Mouse (Mus musculus) gastrocnemius, adult 18-20 months (tissue): ENCODE results near the gene Zfp287. TPM values are rescaled to one million over a fixed set of nuclear protein-coding genes. Genes with fewer than 3 reads are reported as not detected.
A peak's percentile ranks its signal among the peaks of the same experiment; 100 is the strongest.

Experiments used
- DNase-seq: peaks from one replicate; pipeline ENCODE4 v3.0.0; 2021; ENCODE audit warnings: low spot score
- total RNA-seq, 2 experiments: library from RNA; stranded (reverse); gene quantifications; 2 replicates each; pipeline ENCODE4 v1.2.3; 2021

Gene Zfp287
- total RNA-seq, 2 experiments from 2014 or later: 0.96 to 1.3 TPM

- no peak for DNase-seq
Observed at GRCm38 (mm10) chr11:62701218-62701617, 30.5 kb downstream of the Zfp287 start.

GRCm38 (mm10) chr11:62699749-62700148 lies 32.0 kb downstream of the Zfp287 start:
- no peak for DNase-seq

- no peak for DNase-seq
Observed at GRCm38 (mm10) chr11:62695126-62695525, 36.6 kb downstream of the Zfp287 start.

GRCm38 (mm10) chr11:62693299-62694184 lies 38.2 kb downstream of the Zfp287 start:
- DNase-seq: peak; percentile 8

- no peak for DNase-seq
Observed at GRCm38 (mm10) chr11:62691592-62691991, 40.1 kb downstream of the Zfp287 start.

GRCm38 (mm10) chr11:62679954-62680353 lies 51.8 kb downstream of the Zfp287 start:
- DNase-seq: no peak

- no peak for DNase-seq
Observed at GRCm38 (mm10) chr11:62678778-62679354, 52.8 kb downstream of the Zfp287 start.

- DNase-seq: no peak
Observed at GRCm38 (mm10) chr11:62676290-62676596, 55.5 kb downstream of the Zfp287 start.

- peak; percentile 79 for DNase-seq
Observed at GRCm38 (mm10) chr11:62675480-62676289, 56.0 kb downstream of the Zfp287 start.

GRCm38 (mm10) chr11:62670006-62670405 lies 61.7 kb downstream of the Zfp287 start:
- DNase-seq: no peak

- DNase-seq: no peak
Observed at GRCm38 (mm10) chr11:62669471-62669870, 62.2 kb downstream of the Zfp287 start.

- DNase-seq: no peak
Observed at GRCm38 (mm10) chr11:62668986-62669385, 62.7 kb downstream of the Zfp287 start.

- no peak for DNase-seq
Observed at GRCm38 (mm10) chr11:62664250-62664649, 67.5 kb downstream of the Zfp287 start.

GRCm38 (mm10) chr11:62660885-62661284 lies 70.8 kb downstream of the Zfp287 start:
- DNase-seq: no peak

GRCm38 (mm10) chr11:62652080-62652479 lies 79.6 kb downstream of the Zfp287 start:
- no peak for DNase-seq

- no peak for DNase-seq
Observed at GRCm38 (mm10) chr11:62651563-62651962, 80.1 kb downstream of the Zfp287 start.

Other genes with a start within 250 kb of the Zfp287 start
- 10 to 100 TPM; 16.5 to 19.5 TPM for gene Cenpv, start 192.6 kb downstream of the Zfp287 start, total RNA-seq
- 100 to 1,000 TPM; 919 to 954 TPM for gene Ubb, start 180.7 kb downstream of the Zfp287 start, total RNA-seq
- gene Trpv2, start 157.4 kb downstream of the Zfp287 start, total RNA-seq: 1 to 10 TPM in 1 of 2 experiments, under 1 TPM in 1; 0.87 to 2.1 TPM
- 1 to 10 TPM; 3.2 to 3.5 TPM for gene Lrrc75a, start 83.4 kb downstream of the Zfp287 start, total RNA-seq
- gene Mmgt2, start 83.2 kb downstream of the Zfp287 start, total RNA-seq: 1 to 10 TPM; 3.3 to 3.6 TPM
- not detected for gene Gm10428, start 21.2 kb upstream of the Zfp287 start, total RNA-seq
- gene Zfp286, start 57.6 kb upstream of the Zfp287 start, total RNA-seq: 1 to 10 TPM; 1.1 to 1.4 TPM
- gene Trim16, start 88.3 kb upstream of the Zfp287 start, total RNA-seq: 10 to 100 TPM; 27.1 to 30.2 TPM
- under 1 TPM; 0.07 to 0.19 TPM for gene Fbxw10, start 115.2 kb upstream of the Zfp287 start, total RNA-seq
- 1 to 10 TPM; 4.8 to 5.4 TPM for gene Tvp23b, start 147.6 kb upstream of the Zfp287 start, total RNA-seq
- not detected for gene Cdrt4, start 219.3 kb upstream of the Zfp287 start, total RNA-seq